Mouse (Mus musculus) MEL (cell line): ENCODE data around the gene Rdh1. TPM values are rescaled to one million over a fixed set of nuclear protein-coding genes. Genes with fewer than 3 reads are reported as not detected.

Source experiments
- DNase-seq: peaks from one replicate; pipeline ENCODE4 v3.0.0; 2011; ENCODE audit warnings: low read depth, low spot score
- H3K27ac ChIP-seq: 2 replicates; pipeline ENCODE4 v1.5.1; 2012; ENCODE audit warnings: low read depth, mild to moderate bottlenecking, control low read depth, low read length, moderate library complexity; ENCODE audit not compliant: control insufficient read depth
- H3K27me3 ChIP-seq, 2 experiments: fragments of 150-350 bp in 1 of 2; sonication (generic) in 1 of 2; 2 replicates each; pipeline ENCODE4 v1.6.1; 2012; ENCODE audit warnings: low read length in 2 of 2, mild to moderate bottlenecking in 2 of 2, improper control_type of control experiment in 1 of 2, moderate library complexity in 1 of 2; ENCODE audit not compliant: insufficient read depth in 2 of 2, control insufficient read depth in 1 of 2
- H3K36me3 ChIP-seq, 2 experiments: 2 replicates each; pipeline ENCODE4 v1.6.1; 2012 to 2014; ENCODE audit warnings: low read length in 2 of 2, improper control_type of control experiment in 1 of 2, inconsistent platforms in 1 of 2, mild to moderate bottlenecking in 1 of 2; ENCODE audit not compliant: insufficient read depth in 2 of 2, control insufficient read depth in 1 of 2
- H3K4me1 ChIP-seq, 2 experiments: fragments of 150-350 bp in 1 of 2; sonication (generic) in 1 of 2; 2 replicates each; pipeline ENCODE4 v1.6.1; 2012; ENCODE audit warnings: low read length in 2 of 2, improper control_type of control experiment in 1 of 2, mild to moderate bottlenecking in 1 of 2; ENCODE audit not compliant: insufficient read depth in 2 of 2, control insufficient read depth in 1 of 2
- H3K4me3 ChIP-seq, 2 experiments: fragments of 150-350 bp in 1 of 2; sonication (generic) in 1 of 2; 2 replicates each; pipeline ENCODE4 v1.5.1; 2012; ENCODE audit warnings: low read depth in 2 of 2, low read length in 2 of 2, mild to moderate bottlenecking in 2 of 2, moderate library complexity in 2 of 2, control low read depth in 1 of 2, improper control_type of control experiment in 1 of 2; ENCODE audit not compliant: control insufficient read depth in 1 of 2, insufficient read depth in 1 of 2
- H3K79me2 ChIP-seq: 2 replicates; pipeline ENCODE4 v1.6.1; 2012; ENCODE audit warnings: mild to moderate bottlenecking, low read length, moderate library complexity; ENCODE audit not compliant: control insufficient read depth, poor library complexity, insufficient read depth
- H3K9ac ChIP-seq: 2 replicates; pipeline ENCODE4 v1.6.1; 2012; ENCODE audit warnings: low read depth, mild to moderate bottlenecking, control low read depth, low read length, moderate library complexity; ENCODE audit not compliant: control insufficient read depth, poor library complexity, severe bottlenecking
- H3K9me3 ChIP-seq: fragments of 150-350 bp; sonication (generic); replicated peaks from 2 replicates; pipeline ENCODE4 v1.6.1; 2012; ENCODE audit warnings: mild to moderate bottlenecking, low read length, improper control_type of control experiment, moderate library complexity; ENCODE audit not compliant: insufficient read depth
- BHLHE40 ChIP-seq: IDR thresholded peaks from 2 replicates; pipeline ENCODE4 v1.6.1; 2012; ENCODE audit warnings: low read depth, mild to moderate bottlenecking, inconsistent platforms, low read length, improper control_type of control experiment, borderline replicate concordance
- CHD1 ChIP-seq: IDR thresholded peaks from 2 replicates; pipeline ENCODE4 v1.6.1; 2012; ENCODE audit warnings: low read depth, mild to moderate bottlenecking, inconsistent platforms, low read length, improper control_type of control experiment
- CTCF ChIP-seq, 3 experiments: IDR thresholded peaks in 2 of 3; conservative IDR thresholded peaks in 1 of 3; 2 replicates each; pipeline ENCODE4 v1.5.1; 2011 to 2012; ENCODE audit warnings: low read length in 3 of 3, low read depth in 2 of 3, mild to moderate bottlenecking in 2 of 3, improper control_type of control experiment in 1 of 3, inconsistent platforms in 1 of 3, mixed read lengths in 1 of 3, moderate library complexity in 1 of 3; ENCODE audit not compliant: control insufficient read depth in 1 of 3, insufficient read depth in 1 of 3, poor library complexity in 1 of 3, severe bottlenecking in 1 of 3
- E2F4 ChIP-seq: IDR thresholded peaks from 2 replicates; pipeline ENCODE4 v1.6.1; 2011; ENCODE audit warnings: low read depth, low read length, improper control_type of control experiment, borderline replicate concordance
- ELF1 ChIP-seq: IDR thresholded peaks from 2 replicates; pipeline ENCODE4 v1.6.1; 2014; ENCODE audit warnings: low read depth, mild to moderate bottlenecking, inconsistent platforms, low read length, improper control_type of control experiment, moderate library complexity
- EP300 ChIP-seq, 2 experiments: IDR thresholded peaks; 2 replicates each; pipeline ENCODE4 v1.6.1; 2011; ENCODE audit warnings: improper control_type of control experiment in 2 of 2, low read length in 2 of 2, low read depth in 1 of 2, mild to moderate bottlenecking in 1 of 2
- ETS1 ChIP-seq: IDR thresholded peaks from 2 replicates; pipeline ENCODE4 v1.6.1; 2012; ENCODE audit warnings: low read depth, mild to moderate bottlenecking, inconsistent platforms, low read length, improper control_type of control experiment, moderate library complexity
- HCFC1 ChIP-seq: IDR thresholded peaks from 2 replicates; pipeline ENCODE4 v1.6.1; 2012; ENCODE audit warnings: low read depth, mild to moderate bottlenecking, inconsistent platforms, low read length, improper control_type of control experiment, moderate library complexity
- MAFK ChIP-seq: IDR thresholded peaks from 2 replicates; pipeline ENCODE4 v1.6.1; 2011; ENCODE audit warnings: low read depth, mild to moderate bottlenecking, low read length, improper control_type of control experiment, borderline replicate concordance
- MAZ ChIP-seq: IDR thresholded peaks from 2 replicates; pipeline ENCODE4 v1.6.1; 2012; ENCODE audit warnings: low read depth, mild to moderate bottlenecking, inconsistent platforms, low read length, improper control_type of control experiment
- MEF2A ChIP-seq: IDR thresholded peaks from 2 replicates; pipeline ENCODE4 v1.6.1; 2014; ENCODE audit warnings: low read depth, mild to moderate bottlenecking, inconsistent platforms, low read length, improper control_type of control experiment; ENCODE audit not compliant: poor library complexity, insufficient replicate concordance, severe bottlenecking; ENCODE audit errors: extremely low read depth
- MYC ChIP-seq: IDR thresholded peaks from 2 replicates; pipeline ENCODE4 v1.6.1; 2011; ENCODE audit warnings: low read depth, mild to moderate bottlenecking, low read length, improper control_type of control experiment, moderate library complexity
- NELFE ChIP-seq: IDR thresholded peaks from 2 replicates; pipeline ENCODE4 v1.6.1; 2011; ENCODE audit warnings: low read depth, low read length, improper control_type of control experiment
- NRF1 ChIP-seq: IDR thresholded peaks from 2 replicates; pipeline ENCODE4 v1.6.1; 2014; ENCODE audit warnings: low read depth, mild to moderate bottlenecking, inconsistent platforms, low read length, improper control_type of control experiment, moderate library complexity; ENCODE audit not compliant: poor library complexity, insufficient read depth, severe bottlenecking
- POLR2AphosphoS2 ChIP-seq: IDR thresholded peaks from 2 replicates; pipeline ENCODE4 v1.6.1; 2011; ENCODE audit warnings: low read length, improper control_type of control experiment
- RAD21 ChIP-seq: IDR thresholded peaks from 2 replicates; pipeline ENCODE4 v1.6.1; 2011; ENCODE audit warnings: mild to moderate bottlenecking, low read depth, low read length, improper control_type of control experiment
- RCOR1 ChIP-seq: IDR thresholded peaks from 2 replicates; pipeline ENCODE4 v1.6.1; 2012; ENCODE audit warnings: low read depth, mild to moderate bottlenecking, inconsistent platforms, low read length, improper control_type of control experiment
- SIN3A ChIP-seq: IDR thresholded peaks from 2 replicates; pipeline ENCODE4 v1.6.1; 2012; ENCODE audit warnings: low read length, improper control_type of control experiment, inconsistent platforms
- SMC3 ChIP-seq: IDR thresholded peaks from 2 replicates; pipeline ENCODE4 v1.6.1; 2011; ENCODE audit warnings: low read depth, low read length, improper control_type of control experiment
- TAL1 ChIP-seq: IDR thresholded peaks from 2 replicates; pipeline ENCODE4 v1.6.1; 2012; ENCODE audit warnings: mild to moderate bottlenecking, inconsistent platforms, low read length, moderate library complexity, mixed read lengths
- TBP ChIP-seq: IDR thresholded peaks from 2 replicates; pipeline ENCODE4 v1.8.0; 2011; ENCODE audit warnings: low read depth, low read length, improper control_type of control experiment
- UBTF ChIP-seq: IDR thresholded peaks from 2 replicates; pipeline ENCODE4 v1.6.1; 2012; ENCODE audit warnings: low read depth, mild to moderate bottlenecking, inconsistent platforms, low read length, improper control_type of control experiment, moderate library complexity, borderline replicate concordance; ENCODE audit not compliant: insufficient read depth
- USF1 ChIP-seq: IDR thresholded peaks from 2 replicates; pipeline ENCODE4 v1.6.1; 2014; ENCODE audit warnings: low read depth, mild to moderate bottlenecking, inconsistent platforms, low read length, improper control_type of control experiment, moderate library complexity
- USF2 ChIP-seq, 2 experiments: IDR thresholded peaks; 2 replicates each; pipeline ENCODE4 v1.6.1; 2011 to 2012; ENCODE audit warnings: improper control_type of control experiment in 2 of 2, low read length in 2 of 2, borderline replicate concordance in 1 of 2, inconsistent platforms in 1 of 2, low read depth in 1 of 2, mild to moderate bottlenecking in 1 of 2; ENCODE audit not compliant: insufficient read depth in 1 of 2
- ZC3H11A ChIP-seq: IDR thresholded peaks from 2 replicates; pipeline ENCODE4 v1.6.1; 2012; ENCODE audit warnings: low read depth, mild to moderate bottlenecking, inconsistent platforms, low read length, improper control_type of control experiment
- ZKSCAN1 ChIP-seq: IDR thresholded peaks from 2 replicates; pipeline ENCODE4 v1.6.1; 2012; ENCODE audit warnings: low read depth, mild to moderate bottlenecking, inconsistent platforms, low read length, improper control_type of control experiment, moderate library complexity
- ZMIZ1 ChIP-seq: IDR thresholded peaks from 2 replicates; pipeline ENCODE4 v1.6.1; 2012; ENCODE audit warnings: low read depth, mild to moderate bottlenecking, inconsistent platforms, low read length, improper control_type of control experiment, moderate library complexity
- ZNF384 ChIP-seq: IDR thresholded peaks from 2 replicates; pipeline ENCODE4 v1.6.1; 2012; ENCODE audit warnings: low read depth, mild to moderate bottlenecking, inconsistent platforms, low read length, improper control_type of control experiment
- polyA plus RNA-seq, 2 experiments: library from polyadenylated mRNA; stranded (reverse) in 1 of 2; unstranded in 1 of 2; fragments of >175 nt in 1 of 2; fragments of >200 nt in 1 of 2; gene quantifications; 2 replicates each; pipeline versions ENCODE4 v1.2.1 to v1.2.4; 2012; ENCODE audit warnings: low replicate concordance in 2 of 2, low read depth in 1 of 2; ENCODE audit not compliant: insufficient read length in 2 of 2, insufficient read depth in 1 of 2, missing spikeins in 1 of 2
- total RNA-seq: library from RNA; depleted of rRNA; stranded (reverse); fragments of 300-350 nt; gene quantifications from 2 replicates; pipeline ENCODE4 v1.2.3, GENCODE M21; 2012

The Rdh1 gene
- total and polyA plus RNA-seq, 3 experiments, result not detected

GRCm38 (mm10) chr10:127804416-127804815 lies 44.9 kb downstream of the Rdh1 start:
- TF ChIP-seq CTCF (IDR thresholded peaks at IDR 0.05 in 2 of 3, conservative IDR thresholded peaks at IDR 0.05 in 1 of 3; ENCODE audit: control insufficient read depth in 1 of 3, insufficient read depth in 1 of 3, low read depth in 2 of 3, low read length in 3 of 3, poor library complexity in 1 of 3, severe bottlenecking in 1 of 3), result no peak
- TF ChIP-seq SIN3A, result no peak
- no peak for TF ChIP-seq TAL1
- TF ChIP-seq POLR2AphosphoS2, result no peak
- no peak for TF ChIP-seq NRF1
- TF ChIP-seq ELF1, result no peak
- TF ChIP-seq ZKSCAN1, result no peak
- no peak for TF ChIP-seq TBP
- no peak for TF ChIP-seq HCFC1
- TF ChIP-seq RAD21, result no peak
- TF ChIP-seq SMC3, result no peak
- no peak for TF ChIP-seq CHD1
- TF ChIP-seq MEF2A, result no peak
- TF ChIP-seq USF1, result no peak
- no peak for TF ChIP-seq ZC3H11A
- TF ChIP-seq ETS1, result no peak
- TF ChIP-seq NELFE, result no peak
- TF ChIP-seq, all 39 proteins: peak for 0
- Histone ChIP-seq H3K4me3 (no peak overlapping the region), H3K27me3 (no peaks in the 10 kb centered on the region), H3K9me3 (no peaks in the 10 kb centered on the region), H3K4me1 (no peaks in the 10 kb centered on the region), H3K9ac (no peak overlapping the region), H3K79me2 (no peaks in the 10 kb centered on the region), H3K36me3 (no peaks in the 10 kb centered on the region), H3K27ac (no peak overlapping the region)
- DNase-seq, result no peak

DNA sequence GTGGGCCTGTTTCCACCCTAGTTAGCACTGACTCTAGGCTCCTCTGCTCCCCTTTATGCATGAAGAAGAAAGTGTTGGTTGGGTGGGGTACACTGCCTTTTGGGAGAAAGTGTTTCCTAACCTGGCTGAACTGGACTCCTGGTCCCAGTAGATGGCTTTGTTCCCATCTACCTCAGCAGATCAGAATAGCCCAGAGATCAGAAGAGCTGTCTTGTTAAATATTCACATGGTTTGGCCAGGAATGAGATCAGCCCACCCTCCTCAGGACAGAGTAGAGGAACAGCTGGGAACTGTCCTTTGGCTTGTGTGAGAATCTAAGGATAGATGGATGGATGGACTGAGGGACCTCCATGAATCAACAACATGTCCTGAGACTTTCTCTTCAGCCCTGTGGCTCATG lies 56.4 kb downstream of the Rdh1 start:
- no peaks in the 10 kb centered on the region for H3K36me3 ChIP-seq
- no peak overlapping the region for H3K4me3 ChIP-seq
- no peaks in the 10 kb centered on the region for H3K79me2 ChIP-seq
- no peaks in the 10 kb centered on the region for H3K4me1 ChIP-seq
- TF ChIP-seq TBP, result no peak
- no peak for TF ChIP-seq USF2 (IDR thresholded peaks at IDR 0.05; ENCODE audit: borderline replicate concordance in 1 of 2, insufficient read depth in 1 of 2, low read depth in 1 of 2, low read length in 2 of 2)
- no peak for TF ChIP-seq RCOR1
- no peak for TF ChIP-seq POLR2AphosphoS2
- TF ChIP-seq ZNF384, result no peak
- TF ChIP-seq E2F4, result no peak
- no peak for TF ChIP-seq ZC3H11A
- no peak for TF ChIP-seq ZKSCAN1
- no peak for TF ChIP-seq USF1
- TF ChIP-seq BHLHE40, result no peak
- no peak for TF ChIP-seq EP300 (IDR thresholded peaks at IDR 0.05; ENCODE audit: low read depth in 1 of 2, low read length in 2 of 2)
- TF ChIP-seq MAZ, result no peak
- TF ChIP-seq NRF1, result no peak
- no peak for TF ChIP-seq MAFK
- TF ChIP-seq MYC, result no peak
- TF ChIP-seq UBTF, result no peak
- no peak for TF ChIP-seq ZMIZ1
- no peak overlapping the region for H3K27ac ChIP-seq
- DNase-seq, result no peak
- peaks cover 1% of the 10 kb centered on the region in 2 experiments; a peak in 3 of 4 replicates for H3K27me3 ChIP-seq
- no peak overlapping the region for H3K9ac ChIP-seq
- no peaks in the 10 kb centered on the region for H3K9me3 ChIP-seq
